Mouse (Mus musculus): ENCODE measurements around the gene 4930438A08Rik. TPM values are rescaled to one million over a fixed set of nuclear protein-coding genes. Genes with fewer than 3 reads are reported as not detected.

The 4930438A08Rik gene
- polyA plus RNA-seq, 1 experiment from 2014 or later, result not detected

- no peak overlapping the region for H3K27ac ChIP-seq
- no peaks in the 10 kb centered on the region for H3K27me3 ChIP-seq (ENCODE audit: poor library complexity, severe bottlenecking)
- peaks cover 6% of the 10 kb centered on the region; the same call in 1 of the 2 replicates for H3K4me1 ChIP-seq
- no peak for DNase-seq (ENCODE audit: extremely low spot score, low spot score)
- no peaks in the 10 kb centered on the region for H3K9me3 ChIP-seq
- no peaks in the 10 kb centered on the region for H3K36me3 ChIP-seq (replicated peaks)
- 86% methylated on average over 5 of the region's 5 CpGs for WGBS
- H3K4me3 ChIP-seq, result no peak overlapping the region
Measured at GRCm38 (mm10) chr11:58250550-58250949, 24.0 kb upstream of the 4930438A08Rik start.

- WGBS, result 94% methylated on average over 3 of the region's 3 CpGs
- DNase-seq (ENCODE audit: extremely low spot score, low spot score), result no peak
- Histone ChIP-seq H3K27ac (no peak overlapping the region), H3K36me3 (replicated peaks) (no peaks in the 10 kb centered on the region), H3K4me1 (no peaks in the 10 kb centered on the region), H3K4me3 (no peak overlapping the region), H3K27me3 (ENCODE audit: poor library complexity, severe bottlenecking) (no peaks in the 10 kb centered on the region), H3K9me3 (no peaks in the 10 kb centered on the region)
Measured at GRCm38 (mm10) chr11:58254411-58254810, 20.2 kb upstream of the 4930438A08Rik start.

- no peak overlapping the region for H3K27ac ChIP-seq
- H3K4me3 ChIP-seq, result no peak overlapping the region
- no peaks in the 10 kb centered on the region for H3K4me1 ChIP-seq
- 81% methylated on average over 5 of the region's 5 CpGs for WGBS
- H3K36me3 ChIP-seq (replicated peaks), result no peaks in the 10 kb centered on the region
- H3K9me3 ChIP-seq, result no peaks in the 10 kb centered on the region
- no peak for DNase-seq (ENCODE audit: extremely low spot score, low spot score)
- no peaks in the 10 kb centered on the region for H3K27me3 ChIP-seq (ENCODE audit: poor library complexity, severe bottlenecking)
Measured at GRCm38 (mm10) chr11:58257816-58258215, 16.8 kb upstream of the 4930438A08Rik start.

GRCm38 (mm10) chr11:58260156-58260555 is 14.4 kb upstream of the 4930438A08Rik start:
- H3K36me3 ChIP-seq (replicated peaks), result no peaks in the 10 kb centered on the region
- no peak overlapping the region for H3K27ac ChIP-seq
- H3K4me3 ChIP-seq, result no peak overlapping the region
- no peaks in the 10 kb centered on the region for H3K4me1 ChIP-seq
- H3K27me3 ChIP-seq (ENCODE audit: poor library complexity, severe bottlenecking), result no peaks in the 10 kb centered on the region
- no peaks in the 10 kb centered on the region for H3K9me3 ChIP-seq
- no peak for DNase-seq (ENCODE audit: extremely low spot score, low spot score)
- WGBS, result 92% methylated on average over 4 of the region's 4 CpGs

- no peak overlapping the region for H3K4me3 ChIP-seq
- H3K27me3 ChIP-seq (ENCODE audit: poor library complexity, severe bottlenecking), result no peaks in the 10 kb centered on the region
- no peak for DNase-seq (ENCODE audit: extremely low spot score, low spot score)
- H3K27ac ChIP-seq, result no peak overlapping the region
- no peaks in the 10 kb centered on the region for H3K4me1 ChIP-seq
- WGBS, result 86% methylated on average over 4 of the region's 4 CpGs
- H3K36me3 ChIP-seq (replicated peaks), result no peaks in the 10 kb centered on the region
- H3K9me3 ChIP-seq, result no peaks in the 10 kb centered on the region
Measured at GRCm38 (mm10) chr11:58261826-58262225, 12.8 kb upstream of the 4930438A08Rik start.

GRCm38 (mm10) chr11:58262336-58262735 is 12.3 kb upstream of the 4930438A08Rik start:
- H3K36me3 ChIP-seq (replicated peaks), result no peaks in the 10 kb centered on the region
- no peak overlapping the region for H3K27ac ChIP-seq
- no peaks in the 10 kb centered on the region for H3K9me3 ChIP-seq
- no peak for DNase-seq (ENCODE audit: extremely low spot score, low spot score)
- no peaks in the 10 kb centered on the region for H3K27me3 ChIP-seq (ENCODE audit: poor library complexity, severe bottlenecking)
- 89% methylated on average over 3 of the region's 3 CpGs for WGBS
- H3K4me1 ChIP-seq, result no peaks in the 10 kb centered on the region
- H3K4me3 ChIP-seq, result no peak overlapping the region

GRCm38 (mm10) chr11:58263516-58263915 is 11.1 kb upstream of the 4930438A08Rik start:
- Histone ChIP-seq H3K27ac (no peak overlapping the region), H3K4me1 (no peaks in the 10 kb centered on the region), H3K27me3 (ENCODE audit: poor library complexity, severe bottlenecking) (no peaks in the 10 kb centered on the region), H3K4me3 (no peak overlapping the region), H3K36me3 (replicated peaks) (no peaks in the 10 kb centered on the region), H3K9me3 (no peaks in the 10 kb centered on the region)
- whole genome bisulfite sequencing, result 89% methylated on average over 2 of the region's 2 CpGs
- DNase-seq (ENCODE audit: extremely low spot score, low spot score), result no peak

- H3K27ac ChIP-seq, result no peak overlapping the region
- H3K27me3 ChIP-seq (ENCODE audit: poor library complexity, severe bottlenecking), result no peaks in the 10 kb centered on the region
- H3K36me3 ChIP-seq (replicated peaks), result no peaks in the 10 kb centered on the region
- H3K4me3 ChIP-seq, result no peak overlapping the region
- WGBS, result 87% methylated on average over 9 of the region's 9 CpGs
- no peak for DNase-seq (ENCODE audit: extremely low spot score, low spot score)
- H3K4me1 ChIP-seq, result no peaks in the 10 kb centered on the region
- no peaks in the 10 kb centered on the region for H3K9me3 ChIP-seq
Measured at GRCm38 (mm10) chr11:58264546-58264945, 10.1 kb upstream of the 4930438A08Rik start.

GRCm38 (mm10) chr11:58268285-58268684 is 6.3 kb upstream of the 4930438A08Rik start:
- no peaks in the 10 kb centered on the region for H3K27me3 ChIP-seq (ENCODE audit: poor library complexity, severe bottlenecking)
- no peak overlapping the region for H3K27ac ChIP-seq
- DNase-seq (ENCODE audit: extremely low spot score, low spot score), result no peak
- no peaks in the 10 kb centered on the region for H3K9me3 ChIP-seq
- H3K4me3 ChIP-seq, result no peak overlapping the region
- H3K36me3 ChIP-seq (replicated peaks), result no peaks in the 10 kb centered on the region
- no peaks in the 10 kb centered on the region for H3K4me1 ChIP-seq
- WGBS, result 89% methylated on average over 3 of the region's 3 CpGs

- no peaks in the 10 kb centered on the region for H3K27me3 ChIP-seq (ENCODE audit: poor library complexity, severe bottlenecking)
- H3K4me3 ChIP-seq, result no peak overlapping the region
- no peaks in the 10 kb centered on the region for H3K9me3 ChIP-seq
- 85% methylated on average over 4 of the region's 4 CpGs for WGBS
- no peak overlapping the region for H3K27ac ChIP-seq
- H3K4me1 ChIP-seq, result peaks cover 3% of the 10 kb centered on the region; the same call in 1 of the 2 replicates
- no peaks in the 10 kb centered on the region for H3K36me3 ChIP-seq (replicated peaks)
- no peak for DNase-seq (ENCODE audit: extremely low spot score, low spot score)
Measured at GRCm38 (mm10) chr11:58275756-58276155, 1.2 kb downstream of the 4930438A08Rik start.

- no peak for DNase-seq (ENCODE audit: extremely low spot score, low spot score)
- 87% methylated on average over 13 of the region's 13 CpGs for WGBS
- Histone ChIP-seq H3K27ac (no peak overlapping the region), H3K4me1 (no peaks in the 10 kb centered on the region), H3K27me3 (ENCODE audit: poor library complexity, severe bottlenecking) (no peaks in the 10 kb centered on the region), H3K4me3 (no peak overlapping the region), H3K9me3 (no peaks in the 10 kb centered on the region), H3K36me3 (replicated peaks) (no peaks in the 10 kb centered on the region)
Measured at GRCm38 (mm10) chr11:58281970-58282496, 7.4 kb downstream of the 4930438A08Rik start.

- Histone ChIP-seq H3K27me3 (ENCODE audit: poor library complexity, severe bottlenecking) (no peaks in the 10 kb centered on the region), H3K4me3 (no peak overlapping the region), H3K36me3 (replicated peaks) (no peaks in the 10 kb centered on the region), H3K4me1 (no peaks in the 10 kb centered on the region), H3K9me3 (no peaks in the 10 kb centered on the region), H3K27ac (no peak overlapping the region)
- WGBS, result 91% methylated on average over 5 of the region's 5 CpGs
- no peak for DNase-seq (ENCODE audit: extremely low spot score, low spot score)
Measured at GRCm38 (mm10) chr11:58282518-58282917, 7.9 kb downstream of the 4930438A08Rik start.

- Histone ChIP-seq H3K27ac (no peak overlapping the region), H3K27me3 (ENCODE audit: poor library complexity, severe bottlenecking) (no peaks in the 10 kb centered on the region), H3K9me3 (no peaks in the 10 kb centered on the region), H3K36me3 (replicated peaks) (no peaks in the 10 kb centered on the region), H3K4me1 (no peaks in the 10 kb centered on the region), H3K4me3 (no peak overlapping the region)
- 82% methylated on average over 9 of the region's 9 CpGs for WGBS
- no peak for DNase-seq (ENCODE audit: extremely low spot score, low spot score)
Measured at GRCm38 (mm10) chr11:58289992-58290682, 15.5 kb downstream of the 4930438A08Rik start.

Data from forebrain, embryonic 10.5 days (tissue).